In the genomic region with DNA sequence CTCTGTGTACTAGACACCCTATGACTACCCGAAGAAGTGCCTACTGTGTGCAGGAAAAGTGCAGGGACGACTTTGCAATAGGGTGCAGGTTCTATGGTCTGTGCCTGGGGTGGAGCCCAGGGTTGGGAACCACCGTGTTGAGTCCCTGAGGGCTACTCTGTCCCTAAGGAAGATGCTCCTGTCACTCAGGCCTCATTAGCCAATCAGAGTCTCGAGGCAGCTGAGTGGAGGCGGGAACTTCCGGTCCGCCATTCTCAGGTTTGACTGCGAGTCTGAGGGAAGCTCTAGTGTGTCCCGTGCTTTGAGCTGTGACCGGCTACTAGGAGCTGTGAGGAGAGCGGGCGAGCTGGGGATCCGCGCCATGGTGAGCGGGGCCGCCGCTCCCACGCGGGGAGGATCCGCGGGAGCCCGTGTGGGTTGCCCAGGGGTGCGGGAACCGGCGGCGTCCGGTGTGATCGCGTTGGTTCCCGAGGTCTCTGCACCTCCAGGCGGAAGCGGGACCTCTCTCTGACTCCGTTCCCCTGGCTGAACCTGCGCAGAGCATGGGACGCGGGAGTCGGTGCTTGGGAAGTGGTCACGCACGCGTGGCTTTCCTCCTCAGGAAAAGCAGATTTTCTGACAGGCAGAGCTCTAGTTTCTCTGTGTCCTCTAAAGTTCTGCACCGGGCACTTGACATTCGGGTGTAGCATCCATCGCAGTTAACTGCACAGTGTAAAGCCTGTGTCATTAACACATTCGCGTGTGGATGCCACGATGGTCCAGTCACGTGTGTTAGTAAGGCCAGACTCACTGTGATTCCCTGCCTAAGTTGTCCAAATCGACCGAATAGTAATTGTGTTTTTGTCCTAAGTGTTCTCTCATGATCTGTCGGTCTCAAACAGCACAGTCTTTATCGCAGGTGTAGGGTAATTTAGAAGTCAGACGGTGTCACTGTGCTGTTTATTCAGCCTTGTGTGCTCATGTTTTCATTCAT, we compare ENCODE assay signal across 8 mouse cellular contexts. TPM values are rescaled to one million over a fixed set of nuclear protein-coding genes. Genes with fewer than 3 reads are reported as not detected.
A peak's percentile ranks its signal among the peaks of the same experiment; 100 is the strongest.
DNase-seq lines count a peak whose midpoint lies in the region; ATAC-seq lines count a peak whose summit lies in the region.
"Not testable (repeated sequence)": the region's sequence is repeated elsewhere in the genome, so short reads cannot be mapped to it uniquely, and the experiment has no call there.

A gene (plus strand): TSS at position 257 of the 973 bp plus-strand sequence.

- peak within 1 kb of the TSS; percentile 69 for H3K4me2 ChIP-seq in hindbrain, embryonic 16.5 days (ENCODE audit: low read length)

- not testable (repeated sequence) for H3K36me3 ChIP-seq in hindbrain, embryonic 16.5 days (ENCODE audit: control insufficient read depth, insufficient read depth, low read length)

- H3K9me3 ChIP-seq in hindbrain, embryonic 16.5 days (ENCODE audit: control insufficient read depth, low read length), result not testable (repeated sequence)

- peak; percentile 96 for ATAC-seq in hindbrain, embryonic 16.5 days

- H3K4me3 ChIP-seq in hindbrain, embryonic 16.5 days (ENCODE audit: low read length), result peak within 1 kb of the TSS; percentile 49

- peak; percentile 96 for DNase-seq in ZHBTc4 (ENCODE audit: low read depth, low spot score)
- DNase-seq in cerebellum, postnatal 4 days (ENCODE audit: low spot score in 2 of 2), result peak; percentile 64 to 86
- DNase-seq in gastrocnemius, adult 18-20 months (ENCODE audit: low spot score), result peak; percentile 90
- peak; percentile 82 for DNase-seq in left cerebral cortex, adult 11 months (ENCODE audit: low spot score)
- DNase-seq in lung, postnatal 36 days, result peak; percentile 95
- peak; percentile 97 for DNase-seq in retina, embryonic 14.5 days (ENCODE audit: low spot score)
- DNase-seq in thymus, postnatal 36 days, result peak; percentile 82

- 3% methylated on average over 25 of the region's 52 CpGs for WGBS in hindbrain, embryonic 16.5 days

- peak within 1 kb of the TSS; percentile 79 for H3K27ac ChIP-seq in hindbrain, embryonic 16.5 days (ENCODE audit: low read depth, low read length)

- not testable (repeated sequence) for H3K27me3 ChIP-seq in hindbrain, embryonic 16.5 days (replicated peaks; ENCODE audit: control insufficient read depth, insufficient read depth, low read length)

- peak within 1 kb of the TSS; percentile 64 for H3K9ac ChIP-seq in hindbrain, embryonic 16.5 days (ENCODE audit: low read depth, low read length)

- H3K4me1 ChIP-seq in hindbrain, embryonic 16.5 days (ENCODE audit: control insufficient read depth, insufficient read depth, low read depth, low read length), result not testable (repeated sequence)

RNA-seq across cellular contexts. Expression of the gene that starts here (rescaled TPM):
- 1 to 10 TPM; 1.4 to 1.6 TPM for total RNA-seq in gastrocnemius, adult 18-20 months (2021)
- polyA plus RNA-seq in hindbrain, embryonic 16.5 days (2015; fragmentation: Nextera tagmentation; extraction: Ambion mirVana), result 6.2 and 6.6 TPM in 2 replicates

Comparison
In these comparisons a context has a peak if more than half of its experiments do, and no peak if none do; other contexts are left out.
1. Peak in every context shown above with its lines: DNase-seq, ATAC-seq, H3K4me3 ChIP-seq and H3K27ac ChIP-seq.